Mouse (Mus musculus): ENCODE data around the gene Aspscr1.
A peak's percentile ranks its signal among the peaks of the same experiment; 100 is the strongest.
"Not testable (repeated sequence)": the region's sequence is repeated elsewhere in the genome, so short reads cannot be mapped to it uniquely, and the experiment has no call there.

The Aspscr1 gene

DNA sequence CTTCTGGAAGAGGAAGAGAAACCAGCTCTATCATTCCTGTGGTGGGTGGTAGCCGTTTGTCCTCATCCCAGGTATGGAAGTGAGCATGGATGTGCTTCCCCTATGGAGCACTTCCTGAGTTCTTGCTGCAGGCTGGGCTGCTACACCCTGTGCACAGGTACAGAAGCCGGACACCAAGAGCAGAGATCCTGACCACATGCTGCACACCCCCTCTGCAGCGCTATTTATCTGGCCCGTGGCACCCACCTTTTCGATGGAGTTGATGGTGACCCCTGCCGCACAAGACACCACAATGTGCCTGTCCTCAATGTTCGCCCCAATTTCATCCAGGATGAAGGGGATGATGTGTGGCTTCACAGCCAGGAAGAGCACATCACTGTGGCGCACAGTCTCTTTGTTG lies 30.9 kb upstream of the Aspscr1 start:
- DNase-seq (ENCODE audit: low spot score): no peak

DNA sequence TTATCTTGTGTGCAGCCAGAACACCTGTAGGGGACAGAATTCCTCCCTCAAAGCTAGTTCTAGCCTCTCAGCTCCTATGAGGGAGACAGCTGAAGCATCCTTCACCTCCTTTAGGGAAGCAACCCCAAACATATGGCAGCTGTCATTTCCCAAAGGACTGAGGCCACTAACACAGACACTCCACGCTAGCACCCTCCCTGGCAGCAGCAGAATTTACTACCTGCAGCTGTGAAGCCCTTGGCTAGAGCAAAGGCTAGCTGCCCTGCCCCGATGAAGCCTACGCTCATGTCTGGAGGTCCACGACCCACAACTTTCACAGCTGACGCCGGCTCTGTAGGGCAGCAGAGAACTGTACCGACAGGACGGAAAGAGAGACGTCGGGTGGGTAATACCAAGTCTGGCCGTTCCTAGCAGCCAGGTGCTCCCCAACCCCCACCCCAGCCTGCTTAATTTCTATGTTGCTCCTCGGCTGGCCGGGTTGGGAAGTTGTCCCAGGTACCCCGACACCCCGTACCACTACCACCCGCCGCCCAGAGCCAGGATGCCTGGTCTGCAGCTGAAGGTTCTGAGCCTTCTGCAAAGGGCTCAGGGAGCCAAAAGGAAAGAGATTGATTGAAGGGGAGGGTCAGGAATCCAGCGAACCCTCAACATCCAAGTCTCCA lies 29.7 kb upstream of the Aspscr1 start:
- no peak for DNase-seq (ENCODE audit: low spot score)

DNA sequence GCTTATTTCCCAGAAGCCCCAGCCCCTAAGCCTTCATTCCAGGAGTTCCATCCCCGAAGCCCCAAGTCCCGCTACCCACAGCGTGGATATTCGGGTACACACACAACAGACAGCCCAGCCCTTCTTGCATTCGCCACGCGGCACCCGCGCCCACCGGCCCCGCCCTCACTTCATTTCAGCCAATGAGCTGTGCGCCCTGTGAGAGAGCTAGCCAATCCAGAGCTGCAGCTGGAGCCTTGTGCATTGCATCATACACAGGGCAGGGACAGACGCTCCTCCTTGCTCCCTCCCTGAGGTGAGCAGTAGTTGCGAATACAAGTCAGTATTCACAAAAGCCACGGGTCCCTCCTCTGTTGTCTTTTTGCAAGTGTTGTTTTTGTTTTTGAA lies 29.2 kb upstream of the Aspscr1 start, which contains the start of gene Pycr1:
TSS of gene Pycr1 (minus strand) at position 169 of the 387 bp plus-strand sequence.
- DNase-seq (ENCODE audit: low spot score): peak; percentile 94

DNA sequence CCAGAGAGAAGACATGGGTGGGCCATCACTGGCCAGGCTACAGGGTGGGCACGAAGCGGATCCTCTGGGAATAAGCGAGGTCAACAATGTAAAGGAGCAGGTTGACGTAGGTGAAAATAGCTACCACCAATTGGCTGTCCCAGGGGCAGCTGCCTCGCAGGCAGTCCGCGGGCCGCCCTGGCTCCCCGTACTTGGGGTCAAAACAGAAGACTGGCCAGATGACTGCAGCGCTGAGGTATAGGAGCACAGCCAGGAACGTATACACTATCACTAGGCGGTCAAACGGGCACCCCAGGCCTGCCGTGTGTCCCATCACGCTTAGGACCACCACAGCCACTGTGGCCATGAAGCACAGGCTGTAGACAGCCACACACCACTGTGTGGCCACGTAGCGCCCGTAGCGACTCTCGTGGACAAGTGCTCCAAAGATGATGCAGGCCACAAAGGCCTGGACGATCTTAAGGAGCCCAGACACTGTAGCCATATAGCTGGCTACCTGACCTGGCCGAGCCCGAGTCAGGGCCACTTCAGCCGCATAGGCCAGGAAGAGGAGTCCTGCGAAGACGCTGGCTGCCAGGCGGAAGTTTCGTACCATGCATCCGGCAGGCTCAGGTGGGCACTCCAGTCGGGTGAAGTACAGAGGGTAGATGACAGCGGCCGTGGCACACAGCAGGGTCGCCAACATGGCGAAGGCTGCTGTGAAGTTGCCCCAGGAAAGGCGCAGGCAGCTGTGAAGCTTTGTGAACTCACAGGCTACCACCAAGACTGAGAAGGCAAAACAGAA lies 25.5 kb upstream of the Aspscr1 start:
- no peak for DNase-seq (ENCODE audit: low spot score)

DNA sequence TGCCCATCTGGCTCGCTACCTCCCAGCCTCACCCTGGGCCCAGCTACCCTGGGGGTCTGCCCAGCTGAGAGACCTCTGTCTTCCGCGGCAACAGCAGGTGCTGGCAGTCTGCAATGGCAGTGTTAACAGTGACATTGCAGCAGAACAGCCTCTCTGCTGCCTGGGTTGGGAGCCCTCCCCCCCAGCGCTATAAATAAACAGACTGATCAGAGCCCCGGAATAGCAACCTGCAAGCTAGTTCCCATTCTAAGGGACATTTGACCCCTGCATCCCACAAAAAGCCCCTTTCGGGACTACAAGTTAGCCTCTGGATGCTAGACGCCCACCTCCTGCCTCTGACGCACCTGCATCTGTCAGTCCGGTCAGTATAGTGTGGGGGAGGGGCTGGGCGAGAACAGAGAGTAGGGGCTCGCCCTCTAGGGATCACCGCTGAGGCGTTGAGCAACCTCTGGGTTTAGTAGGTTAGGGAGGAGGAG lies 24.7 kb upstream of the Aspscr1 start, which contains the start of gene Myadml2:
TSS of gene Myadml2 (minus strand) at position 158 of the 476 bp plus-strand sequence.
- peak; percentile 59 for DNase-seq (ENCODE audit: low spot score)

DNA sequence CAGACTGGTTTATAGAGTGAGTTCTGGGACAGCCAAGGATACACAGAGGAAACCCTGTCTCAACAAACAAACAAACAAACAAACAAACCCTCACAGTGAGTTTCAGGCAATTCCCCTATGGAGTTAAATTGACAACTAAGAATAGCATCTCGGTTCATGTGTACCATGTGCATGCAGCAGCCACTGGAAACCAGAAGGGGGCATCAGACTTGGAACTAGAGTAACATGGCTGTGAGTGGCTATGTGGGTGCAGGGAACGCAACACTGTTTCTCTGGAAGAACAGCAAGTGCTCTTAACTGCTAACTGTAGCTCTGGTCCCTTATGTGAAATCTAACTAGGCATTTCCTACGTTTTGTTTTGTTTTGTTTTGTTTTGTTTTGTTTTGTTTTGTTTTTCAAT lies 20.9 kb upstream of the Aspscr1 start:
- DNase-seq (ENCODE audit: low spot score): no peak

DNA sequence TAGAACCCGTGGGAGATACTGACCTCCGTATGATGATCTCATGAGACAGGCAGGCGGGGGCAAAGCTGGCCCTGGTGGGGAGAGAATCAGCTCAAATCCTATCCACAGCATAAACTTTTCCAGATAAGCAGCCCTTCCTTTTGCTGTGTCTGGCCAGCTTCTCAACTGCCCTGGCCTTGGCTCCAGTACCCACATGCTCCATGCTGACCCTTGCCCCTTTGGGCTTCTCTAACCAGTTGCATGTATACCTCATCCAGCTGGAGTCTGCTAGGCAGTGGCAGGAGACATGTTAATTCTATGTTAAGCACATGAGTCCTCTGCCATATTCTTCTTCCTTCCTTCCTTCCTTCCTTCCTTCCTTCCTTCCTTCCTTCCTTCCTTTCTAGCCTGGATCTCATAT lies 18.0 kb upstream of the Aspscr1 start:
- DNase-seq (ENCODE audit: low spot score): no peak

DNA sequence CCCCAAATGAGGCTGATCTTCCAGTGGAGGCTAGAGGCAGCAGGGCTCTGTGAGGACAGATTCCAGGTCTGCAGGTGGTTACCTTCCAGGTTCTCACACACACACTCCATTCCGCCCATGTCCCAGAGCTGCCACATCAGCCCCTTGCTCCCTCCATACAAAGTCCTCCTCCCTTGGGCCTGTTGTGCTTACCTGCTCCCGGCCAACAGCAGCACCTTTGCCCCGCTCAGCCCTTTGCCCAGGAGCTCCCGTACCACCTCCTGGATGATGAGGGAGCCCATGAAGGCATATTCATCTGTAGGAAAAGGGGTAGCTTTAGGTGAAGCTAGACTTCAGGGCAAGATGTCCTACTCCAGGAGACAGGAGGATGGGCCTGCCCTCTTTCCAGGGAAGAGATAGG lies 15.5 kb upstream of the Aspscr1 start:
- no peak for DNase-seq (ENCODE audit: low spot score)

DNA sequence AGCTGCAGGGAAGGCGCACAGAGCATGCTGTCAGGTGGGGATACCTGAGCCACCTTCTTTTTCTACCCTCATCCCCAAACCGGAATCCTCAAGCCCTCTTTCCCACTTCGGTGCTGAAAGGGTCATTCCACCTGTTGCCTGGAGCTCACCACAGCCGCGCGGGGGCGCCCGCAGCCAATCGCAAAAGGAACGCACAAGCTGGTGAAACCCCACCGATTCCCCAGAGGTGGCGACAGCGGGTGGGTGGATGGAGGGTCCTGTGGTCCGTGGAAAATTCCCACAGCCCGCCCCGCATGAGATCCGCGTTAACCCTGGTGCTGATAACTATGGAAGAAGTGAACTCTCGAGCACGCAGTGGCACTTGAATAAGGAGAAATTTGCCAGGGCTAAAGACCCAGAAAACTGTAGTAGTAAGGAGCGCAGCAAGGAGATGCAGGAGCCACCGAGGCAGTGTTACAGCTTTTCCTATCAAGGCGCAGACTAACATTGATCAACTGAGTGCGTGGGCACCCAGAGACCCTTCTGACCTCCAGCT lies 13.8 kb upstream of the Aspscr1 start:
- peak; percentile 53 for DNase-seq (ENCODE audit: low spot score)

DNA sequence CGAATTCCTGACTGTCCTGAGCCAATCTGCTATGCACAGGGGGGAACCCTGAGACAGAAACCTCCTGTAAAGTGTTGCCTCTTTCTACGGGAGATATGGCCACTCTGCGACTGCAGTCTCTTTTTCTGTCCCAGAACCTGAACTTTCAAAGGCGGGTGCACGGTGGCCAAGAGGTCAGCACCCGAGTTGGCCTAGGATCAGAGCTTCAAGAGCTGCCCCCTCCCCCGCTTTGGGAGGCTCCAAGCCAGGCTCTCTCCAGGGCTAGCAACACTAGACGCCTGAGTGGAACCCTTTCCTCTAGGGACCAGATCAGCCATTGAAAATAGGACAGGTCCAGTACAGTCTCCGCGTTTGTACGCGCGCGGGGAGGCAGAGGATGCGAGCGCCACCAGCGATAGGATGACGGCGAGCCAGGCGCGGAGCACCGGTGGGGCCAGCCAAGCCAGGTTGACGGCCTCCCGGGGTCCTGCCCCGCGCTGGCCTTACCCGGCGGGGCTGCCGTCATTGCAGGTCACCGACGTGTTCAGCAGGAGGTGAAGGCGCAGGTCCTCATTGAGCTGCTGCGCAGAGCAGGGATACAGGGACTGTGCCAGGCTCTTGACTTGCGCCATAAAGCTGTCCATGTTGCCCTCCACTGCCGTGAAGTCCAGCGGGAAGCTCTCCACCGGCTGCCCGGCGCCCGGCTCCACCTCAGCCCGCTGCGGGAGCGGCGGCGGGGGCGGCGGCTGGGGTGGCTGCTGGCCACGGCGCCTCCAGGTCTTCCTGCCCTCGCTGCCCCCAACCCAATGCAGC lies 13.1 kb upstream of the Aspscr1 start:
- no peak for DNase-seq (ENCODE audit: low spot score)

DNA sequence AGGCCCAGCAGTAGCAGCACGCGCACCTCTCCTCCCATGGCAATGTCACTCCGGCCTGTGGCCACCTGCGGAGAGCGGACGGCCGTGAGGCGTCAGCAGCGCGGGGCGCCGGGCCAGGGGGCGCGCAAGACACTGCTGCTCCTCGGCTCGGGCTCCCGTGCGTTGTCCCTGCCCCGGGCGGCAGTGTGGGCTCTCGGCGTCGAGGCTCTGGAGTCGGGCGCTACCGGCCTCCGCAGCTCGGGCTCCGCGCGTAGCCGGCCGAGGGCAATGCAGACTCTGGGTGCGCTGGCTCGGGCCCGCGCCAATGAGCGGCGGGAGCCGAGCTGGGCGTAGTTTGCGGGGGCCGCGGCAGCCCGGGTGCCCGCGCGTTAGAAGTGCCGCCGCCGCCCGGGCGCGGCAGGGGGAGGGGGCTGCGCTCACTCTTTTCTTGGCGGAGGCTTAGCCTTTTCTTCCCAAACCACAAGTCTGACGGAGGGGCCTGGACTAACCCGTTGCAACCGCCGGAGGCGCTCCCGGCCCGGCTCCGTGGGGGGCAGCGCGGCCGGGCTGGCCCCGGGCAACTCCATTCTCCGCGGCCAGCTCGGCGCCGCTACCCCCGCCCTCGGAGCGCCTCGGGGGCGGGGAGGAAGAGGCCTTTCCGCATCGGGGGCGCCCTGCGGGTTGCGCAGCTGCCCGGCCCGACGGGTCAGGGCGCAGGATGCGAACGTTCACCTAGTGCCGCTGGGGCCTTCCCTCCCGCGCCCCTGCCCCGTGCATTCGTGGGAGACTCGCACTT lies 12.3 kb upstream of the Aspscr1 start:
- DNase-seq (ENCODE audit: low spot score): peak; percentile 29

DNA sequence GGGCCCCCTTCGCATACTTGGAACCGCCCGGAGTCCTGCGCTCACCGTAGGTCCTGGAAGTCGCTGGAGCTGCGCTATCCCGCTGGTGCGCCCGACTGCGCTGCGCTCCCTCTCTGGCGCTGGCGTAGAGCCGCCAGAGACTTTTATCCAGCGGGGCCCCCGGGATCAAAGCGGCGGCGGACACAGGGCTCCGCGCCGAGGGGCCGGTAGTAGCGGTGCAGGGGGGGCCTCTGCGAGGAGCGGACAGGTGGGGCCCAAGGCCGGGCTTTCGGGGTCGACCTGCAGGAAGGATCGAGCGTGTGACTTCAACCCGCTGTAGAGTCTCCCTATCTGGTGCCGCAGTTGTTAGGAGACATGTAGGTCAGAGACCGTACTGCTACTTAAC lies 11.7 kb upstream of the Aspscr1 start, which contains the start of gene Notum:
TSS of gene Notum (minus strand) at position 100 of the 385 bp plus-strand sequence.
- no peak for DNase-seq (ENCODE audit: low spot score)

DNA sequence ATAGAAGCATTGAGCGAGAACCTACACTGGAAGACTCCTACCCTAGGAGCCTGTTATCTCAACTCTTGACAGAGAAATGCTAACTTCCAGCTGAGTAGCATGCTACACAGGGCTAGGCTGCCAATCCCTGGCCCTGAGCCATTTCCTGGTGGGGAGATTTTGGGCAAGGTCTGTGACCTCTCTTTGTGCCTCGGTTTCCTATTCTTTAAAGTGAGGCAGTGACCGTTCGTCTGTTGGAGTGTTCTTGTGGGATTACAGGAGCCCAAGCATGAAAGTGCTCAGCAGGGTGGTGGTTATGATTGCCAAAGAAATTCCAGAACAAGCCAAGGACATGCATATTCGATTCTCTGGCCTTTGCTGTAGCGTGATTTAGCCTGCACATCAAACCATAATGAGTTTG lies 10.0 kb upstream of the Aspscr1 start:
- no peak for DNase-seq (ENCODE audit: low spot score)

DNA sequence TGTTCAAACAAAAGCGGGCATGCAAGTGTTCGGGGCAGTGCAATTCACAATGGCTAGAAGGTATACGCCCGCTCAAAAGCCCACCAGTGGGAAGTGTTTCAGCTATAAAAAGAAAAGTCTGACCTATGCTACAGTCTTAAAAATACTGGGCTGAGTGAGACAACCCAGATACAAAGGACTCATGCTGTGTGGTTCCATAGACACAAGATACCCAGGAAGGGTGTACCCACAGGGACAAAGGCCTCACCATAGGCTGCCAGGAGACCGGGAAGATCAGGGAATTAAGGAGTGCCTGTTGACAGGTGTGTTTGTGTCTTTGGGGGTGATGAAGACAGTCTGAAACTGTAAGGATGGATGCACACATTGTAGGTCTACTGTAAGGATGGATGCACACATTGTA lies 9.1 kb upstream of the Aspscr1 start:
- no peak for DNase-seq (ENCODE audit: low spot score)

DNA sequence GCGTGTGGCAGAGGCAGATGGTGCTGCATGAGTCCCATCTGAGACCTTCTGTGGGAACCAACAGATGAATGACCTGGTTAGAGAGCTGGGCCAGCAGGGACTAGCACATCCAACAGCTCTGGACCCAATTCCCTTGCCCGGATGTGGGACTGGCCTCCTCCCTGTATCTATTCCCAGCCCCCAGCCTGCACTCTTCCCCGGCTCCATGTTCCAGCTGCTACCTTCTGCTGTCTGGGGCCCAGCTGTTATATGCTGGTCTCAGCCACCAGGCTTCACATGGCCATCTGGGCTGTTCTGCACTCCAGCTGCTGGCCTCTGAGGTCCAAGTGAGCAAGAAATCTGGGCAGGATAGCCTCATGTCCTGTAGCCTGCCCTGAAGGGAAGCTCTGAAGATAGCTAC lies 7.4 kb upstream of the Aspscr1 start:
- DNase-seq (ENCODE audit: low spot score): no peak

DNA sequence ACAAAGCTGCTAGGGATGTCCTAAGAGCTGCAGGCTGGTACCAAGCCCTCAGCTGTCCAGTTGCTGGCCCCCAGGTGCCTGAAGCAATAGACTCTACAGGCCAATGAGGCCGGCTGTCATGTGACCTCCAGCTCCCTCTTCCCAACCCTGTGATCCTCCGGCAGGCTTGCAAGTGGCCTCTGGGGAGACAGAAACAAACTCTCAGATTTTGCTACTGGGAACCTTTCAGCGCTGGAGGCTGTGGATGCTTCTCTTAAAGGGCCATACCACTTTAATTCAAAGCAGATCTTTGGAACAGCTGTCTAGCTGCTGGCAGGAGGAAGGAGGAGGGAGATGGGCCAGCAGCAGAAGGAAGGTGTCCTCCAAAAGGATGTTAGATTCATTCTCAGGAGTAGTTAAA lies 6.2 kb upstream of the Aspscr1 start:
- no peak for DNase-seq (ENCODE audit: low spot score)

DNA sequence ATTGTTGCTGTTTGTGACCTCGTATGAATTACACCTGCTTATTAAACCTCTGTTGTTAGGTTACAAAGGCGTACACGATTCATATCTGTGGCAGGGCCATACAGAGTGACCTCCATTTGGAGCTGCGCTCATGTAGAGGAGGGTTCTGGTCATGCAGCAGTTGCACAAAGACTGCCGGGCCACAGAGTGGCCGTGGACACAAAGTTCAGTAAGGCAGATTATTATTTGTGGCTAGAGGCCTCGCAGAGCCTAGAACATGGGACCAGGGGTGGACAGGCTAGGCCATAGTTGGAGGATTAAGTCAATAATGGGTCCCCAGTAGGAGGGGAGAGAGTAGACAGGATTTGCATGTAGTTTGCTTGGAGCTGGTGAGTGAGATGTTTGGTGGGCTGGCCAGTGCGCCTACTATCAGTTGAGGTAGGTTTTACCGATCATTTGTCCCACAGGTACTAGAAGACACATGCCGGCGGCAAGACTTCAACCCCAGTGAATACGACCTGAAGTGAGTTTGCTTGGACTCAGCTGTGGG lies 885 bp downstream of the Aspscr1 start:
- DNase-seq (ENCODE audit: low spot score): no peak

DNA sequence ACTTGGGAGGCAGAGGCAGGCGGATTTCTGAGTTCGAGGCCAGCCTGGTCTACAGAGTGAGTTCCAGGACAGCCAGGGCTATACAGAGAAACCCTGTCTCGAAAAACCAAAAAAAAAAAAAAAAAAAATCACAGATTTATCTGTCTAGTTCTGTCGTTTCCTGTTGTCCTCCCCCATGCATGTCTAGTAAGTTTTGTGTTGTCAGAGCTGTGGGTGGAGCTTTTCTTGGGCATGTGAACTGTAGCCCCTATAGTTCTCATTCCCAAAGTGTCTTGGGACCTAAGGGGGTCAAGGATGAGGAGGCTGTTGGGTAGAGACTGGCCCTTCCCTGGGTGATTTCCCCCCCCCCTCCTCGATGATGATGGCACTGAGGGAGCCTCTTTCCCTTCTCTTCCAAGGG lies 3.1 kb downstream of the Aspscr1 start:
- DNase-seq (ENCODE audit: low spot score): not testable (repeated sequence)

DNA sequence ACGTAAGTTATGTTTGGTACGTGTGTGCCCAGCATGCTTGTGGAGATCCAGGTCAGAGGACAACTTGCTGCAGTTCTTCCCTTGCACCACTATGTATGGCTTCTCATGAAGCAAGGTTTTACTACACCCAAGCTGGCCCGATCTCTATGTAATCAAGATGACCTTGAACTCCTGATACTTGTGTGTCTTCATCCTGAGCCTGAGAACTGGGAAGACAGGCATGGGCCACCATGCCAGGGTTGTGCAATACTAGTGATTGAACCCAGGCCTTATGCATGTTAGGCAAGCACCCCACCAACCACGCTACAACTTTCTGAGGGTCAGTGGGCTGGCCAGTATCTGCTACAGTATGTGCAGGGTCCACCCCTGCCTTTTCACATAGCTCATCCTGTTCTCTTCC lies 4.2 kb downstream of the Aspscr1 start:
- DNase-seq (ENCODE audit: low spot score): no peak

DNA sequence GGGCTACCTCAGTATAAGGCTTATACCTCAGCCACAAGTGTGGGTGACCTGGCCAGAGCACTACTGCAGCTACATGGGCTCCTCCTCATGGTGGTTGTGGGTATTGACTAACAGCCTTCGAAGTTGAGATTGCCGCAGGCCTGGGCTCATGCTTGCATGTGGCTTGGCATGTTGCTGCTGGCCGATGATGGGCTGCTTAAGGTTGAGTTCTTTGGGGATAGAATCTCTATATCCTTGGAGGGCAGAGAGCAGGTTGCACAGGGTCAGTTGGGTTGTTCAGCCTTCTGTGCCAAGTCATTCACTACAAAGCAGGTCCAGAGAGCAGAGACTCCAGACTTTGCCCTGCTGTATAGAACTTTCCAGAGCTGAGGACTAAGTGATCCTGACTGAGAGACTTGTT lies 7.1 kb downstream of the Aspscr1 start:
- DNase-seq (ENCODE audit: low spot score): no peak

DNA sequence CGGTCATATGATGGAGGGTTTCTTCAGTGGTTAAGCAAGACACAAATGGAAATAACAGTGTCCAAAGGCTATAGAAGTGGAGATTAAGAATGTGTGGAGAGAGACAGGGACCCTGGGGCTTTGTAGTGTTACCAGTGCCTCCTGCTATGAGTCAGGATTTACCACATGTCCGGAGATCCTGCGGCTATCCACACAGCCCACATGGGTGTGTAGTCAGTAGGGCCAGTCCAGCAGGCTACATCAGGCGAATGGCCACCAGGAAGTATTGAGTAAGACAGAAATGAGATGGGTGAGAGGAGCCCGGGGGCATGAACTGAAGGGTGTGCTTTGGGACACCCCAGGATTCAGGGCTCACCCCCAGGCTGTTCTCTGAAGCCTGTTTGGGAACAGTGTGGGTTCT lies 9.9 kb downstream of the Aspscr1 start:
- DNase-seq (ENCODE audit: low spot score): no peak

All from yolk sac, embryonic 10.5 days (tissue).